Mouse (Mus musculus): ENCODE results near the gene Zfp760. TPM values are rescaled to one million over a fixed set of nuclear protein-coding genes. Genes with fewer than 3 reads are reported as not detected.
A peak's percentile ranks its signal among the peaks of the same experiment; 100 is the strongest.
"Not testable (repeated sequence)": the region's sequence is repeated elsewhere in the genome, so short reads cannot be mapped to it uniquely, and the experiment has no call there.

Gene Zfp760
- 1 to 10 TPM; 7.8 to 8.2 TPM for total RNA-seq (2021)
- long read RNA-seq, experiment 1, full-length matches to known transcripts, result 2 of 5 reads
- long read RNA-seq, experiment 1, partial matches to known transcripts, result 0 of 5 reads
- long read RNA-seq, experiment 1, other reads (novel, unspliced or antisense), result 3 of 5 reads
- long read RNA-seq, experiment 2, partial matches to known transcripts, result 1 of 3 reads
- long read RNA-seq, experiment 2, other reads (novel, unspliced or antisense), result 2 of 3 reads

DNA sequence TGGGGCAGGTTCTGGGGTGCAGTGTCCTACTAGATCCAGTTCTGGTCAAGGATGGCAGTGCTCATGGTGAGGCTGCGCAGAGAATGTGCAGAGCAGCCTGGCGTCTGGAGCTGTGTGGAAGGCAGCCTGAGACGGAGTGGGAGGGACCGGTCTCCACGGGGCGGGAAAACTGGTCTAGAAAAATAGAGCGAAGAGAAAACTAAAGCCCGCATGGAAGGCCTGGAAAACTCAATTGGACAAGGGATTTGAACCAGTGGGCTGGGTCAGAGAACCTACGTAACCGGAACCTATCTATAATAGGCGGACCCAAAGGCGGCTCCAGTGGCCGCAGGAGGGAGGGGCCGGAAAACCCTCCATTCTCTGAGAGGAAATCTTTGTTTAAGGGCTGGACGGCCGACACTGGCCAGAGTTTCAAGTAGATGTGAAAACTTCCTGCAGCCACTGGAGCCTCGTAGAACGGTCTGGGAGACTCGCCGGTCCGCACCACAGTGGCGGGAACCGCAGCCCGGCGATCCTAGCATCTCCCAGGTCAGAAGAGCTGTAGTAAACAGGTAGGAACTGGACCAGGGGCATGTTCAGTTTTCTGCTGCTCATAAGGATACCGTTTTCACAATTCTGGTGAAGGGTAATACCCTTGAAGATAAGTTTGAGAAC is at the start of gene Zfp760:
Gene Zfp760, plus strand, starts transcription at position 399 of the 654 bp plus-strand sequence.
- Histone ChIP-seq H3K27ac (peak within 1 kb of the TSS; percentile 87), H3K4me3 (peak within 1 kb of the TSS; percentile 79)
- no peak; the same call in 1 of the 2 replicates for TF ChIP-seq CTCF (IDR thresholded peaks at IDR 0.05)
- intact Hi-C loops (cut with DNase I), result loop anchor here (1.0 kb wide), 1 partner anchor 27 kb away; no protein-coding TSS in a partner anchor
- peak; percentile 67 to 76 for DNase-seq (ENCODE audit: extremely low spot score in 1 of 2, low spot score in 2 of 2)

DNA sequence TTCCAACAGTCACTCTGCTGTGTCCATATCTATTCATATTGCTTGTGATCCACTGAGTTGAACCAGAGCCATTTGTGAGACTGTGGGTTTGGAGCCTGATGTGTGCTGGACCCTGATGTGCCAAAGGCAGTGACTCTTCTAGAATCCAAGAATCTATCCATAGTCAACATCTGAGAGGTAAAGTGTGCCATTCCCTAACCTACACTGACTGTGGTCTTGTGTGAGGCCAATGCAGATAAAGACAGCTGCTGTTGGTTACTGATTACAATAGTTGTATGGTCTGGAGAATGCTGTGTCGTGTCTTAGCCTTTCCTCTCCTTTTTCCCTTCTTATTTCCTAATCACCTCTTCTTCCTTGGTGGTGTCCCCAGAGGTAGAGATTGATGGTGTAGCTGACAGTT is 28.7 kb upstream of the Zfp760 start:
- H3K27ac ChIP-seq; H3K4me3 ChIP-seq; DNase-seq (ENCODE audit: extremely low spot score in 1 of 2, low spot score in 2 of 2): not testable (repeated sequence)
- intact Hi-C loops (cut with DNase I), result loop anchor here (1.0 kb wide), 1 partner anchor 31 kb away; no protein-coding TSS in a partner anchor

DNA sequence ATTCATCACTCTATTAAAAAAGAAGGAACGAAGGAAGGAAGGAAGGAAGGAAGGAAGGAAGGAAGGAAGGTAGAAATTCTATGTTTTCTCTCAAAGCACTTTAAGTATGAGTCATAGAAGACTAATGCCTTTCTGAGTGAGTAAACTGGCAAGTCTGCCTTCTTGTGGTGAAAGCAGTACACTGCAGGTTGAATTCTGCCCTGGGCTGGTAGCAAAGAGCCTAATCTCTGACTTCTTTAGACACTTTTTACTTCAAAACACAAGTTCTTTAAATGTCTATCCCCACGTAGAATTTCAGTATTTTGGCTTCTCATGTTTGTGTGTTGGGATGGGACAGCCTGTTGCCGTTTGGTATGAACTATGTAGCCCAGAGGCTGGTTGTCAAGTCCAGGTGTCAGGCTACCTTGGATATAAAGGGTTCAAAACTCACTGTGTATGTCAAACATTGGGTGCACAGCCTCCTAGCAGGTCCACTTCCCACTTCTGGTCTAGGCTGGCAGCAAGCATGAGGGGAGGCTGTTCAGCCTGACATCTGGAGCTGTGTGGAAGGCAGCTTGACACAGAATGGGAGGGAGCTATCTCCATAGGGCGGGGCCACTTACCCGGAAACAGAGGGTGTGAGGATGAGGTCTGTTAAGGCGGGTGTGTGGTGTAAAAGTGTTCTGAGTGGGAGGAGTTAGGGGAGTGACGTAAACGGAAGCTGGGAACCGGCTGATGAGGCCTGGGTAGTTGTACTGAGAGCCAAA is 28.1 kb upstream of the Zfp760 start:
- peak overlapping the region; percentile 80 for H3K27ac ChIP-seq
- intact Hi-C loops (cut with DNase I), result loop anchor here (1.0 kb wide), 1 partner anchor 28 kb away; the partner anchor contains the start of gene Zfp760
- peak; percentile 70 for TF ChIP-seq CTCF (IDR thresholded peaks at IDR 0.05)
- H3K4me3 ChIP-seq, result peak overlapping the region; percentile 53
- DNase-seq (ENCODE audit: extremely low spot score in 1 of 2, low spot score in 2 of 2), result peak; percentile 68 to 79

DNA sequence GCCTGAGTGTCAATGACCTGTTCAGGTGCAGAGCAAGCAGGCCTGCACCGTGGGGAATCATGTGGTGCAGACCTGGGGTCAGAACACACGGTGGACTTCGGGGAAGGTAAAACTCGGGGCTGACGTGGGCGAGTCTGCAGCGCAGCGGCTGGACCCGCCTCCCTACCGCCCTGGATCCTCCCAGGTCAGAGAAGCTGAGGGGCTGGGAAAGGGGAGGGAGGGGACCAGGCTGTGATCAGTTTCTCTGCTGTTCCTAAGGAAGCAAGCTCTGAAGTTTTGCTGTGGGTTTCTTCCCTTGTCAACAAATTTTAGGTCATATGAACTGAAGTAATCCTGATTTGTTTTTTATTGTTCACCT is 27.5 kb upstream of the Zfp760 start:
- peak overlapping the region; percentile 80 for H3K27ac ChIP-seq
- intact Hi-C loops (cut with DNase I), result loop anchor here (1.0 kb wide), 1 partner anchor 27 kb away; the partner anchor contains the start of gene Zfp760

DNA sequence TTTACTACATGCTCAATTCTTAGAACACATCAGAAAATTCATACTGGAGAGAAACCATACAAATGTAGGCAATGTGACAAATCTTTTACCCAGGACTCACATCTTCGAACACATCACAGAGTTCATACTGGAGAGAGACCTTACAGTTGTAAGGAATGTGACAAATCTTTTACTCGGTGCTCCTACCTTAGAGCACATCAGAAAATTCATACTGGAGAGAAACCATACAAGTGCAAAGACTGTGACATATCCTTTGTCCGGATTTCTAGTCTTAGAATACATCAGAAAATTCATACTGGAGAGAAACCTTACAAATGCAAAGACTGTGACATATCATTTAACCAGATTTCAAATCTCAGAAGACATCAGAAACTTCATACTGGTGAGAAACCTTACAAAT is 16.0 kb upstream of the Zfp760 start, which contains the start of gene Gm10226:
Gene Gm10226, plus strand, starts transcription at position 301 of the 400 bp plus-strand sequence.
- Histone ChIP-seq H3K27ac (no peak within 1 kb of the TSS), H3K4me3 (no peak within 1 kb of the TSS)
- no peak for DNase-seq (ENCODE audit: extremely low spot score in 1 of 2, low spot score in 2 of 2)
- no peak for TF ChIP-seq CTCF (IDR thresholded peaks at IDR 0.05)
- intact Hi-C loops (cut with DNase I), result no loop called here

More for the DNA sequence above, 27.5 kb upstream of the Zfp760 start:
- DNase-seq (ENCODE audit: extremely low spot score in 1 of 2, low spot score in 2 of 2), result not testable (repeated sequence)
- peak overlapping the region; percentile 53 for H3K4me3 ChIP-seq

DNA sequence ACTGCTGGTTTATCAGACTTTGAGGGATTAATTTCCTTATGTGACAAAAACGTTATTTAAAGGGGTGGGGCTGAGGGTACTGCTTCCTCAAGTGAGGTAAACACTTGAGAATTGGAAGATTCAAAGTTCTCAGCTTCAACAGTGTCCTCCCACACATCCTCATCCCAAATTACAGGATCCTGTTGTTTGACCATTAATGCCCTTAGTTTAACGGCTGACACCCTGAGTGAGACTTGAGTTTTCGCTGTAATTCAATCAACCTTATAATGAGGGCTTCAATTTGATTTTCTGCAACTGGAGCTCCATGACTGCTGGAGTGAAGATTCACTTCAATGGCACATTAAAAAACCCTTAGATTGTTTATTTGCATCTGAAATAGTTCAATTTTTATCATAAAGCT is 14.2 kb upstream of the Zfp760 start:
- DNase-seq (ENCODE audit: extremely low spot score in 1 of 2, low spot score in 2 of 2), result no peak
- intact Hi-C loops (cut with DNase I), result no loop called here
- TF ChIP-seq CTCF (IDR thresholded peaks at IDR 0.05), result no peak
- Histone ChIP-seq H3K4me3 (no peak overlapping the region), H3K27ac (no peak overlapping the region)

DNA sequence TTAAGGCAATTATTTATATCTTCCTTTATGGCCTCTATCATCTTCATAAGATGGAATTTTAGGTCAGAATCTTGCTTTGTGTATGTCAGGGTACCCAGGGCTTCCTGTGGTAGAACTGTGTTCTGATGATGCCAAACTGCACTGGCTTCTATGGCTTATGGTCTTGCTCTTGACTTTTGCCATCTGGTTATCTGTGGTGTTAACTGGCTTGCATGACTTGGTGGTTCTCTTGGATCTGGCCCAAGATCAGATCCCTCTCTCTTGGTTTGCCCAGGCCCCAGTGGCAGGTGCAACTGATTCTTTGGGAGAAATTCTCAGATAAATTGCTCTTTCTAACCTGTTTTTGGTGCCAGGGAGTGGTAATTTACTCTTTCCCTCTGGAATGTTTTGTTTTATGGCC is 11.5 kb upstream of the Zfp760 start:
- Histone ChIP-seq H3K4me3 (no peak overlapping the region), H3K27ac (no peak overlapping the region)
- TF ChIP-seq CTCF (IDR thresholded peaks at IDR 0.05), result no peak
- intact Hi-C loops (cut with DNase I), result no loop called here
- no peak for DNase-seq (ENCODE audit: extremely low spot score in 1 of 2, low spot score in 2 of 2)

DNA sequence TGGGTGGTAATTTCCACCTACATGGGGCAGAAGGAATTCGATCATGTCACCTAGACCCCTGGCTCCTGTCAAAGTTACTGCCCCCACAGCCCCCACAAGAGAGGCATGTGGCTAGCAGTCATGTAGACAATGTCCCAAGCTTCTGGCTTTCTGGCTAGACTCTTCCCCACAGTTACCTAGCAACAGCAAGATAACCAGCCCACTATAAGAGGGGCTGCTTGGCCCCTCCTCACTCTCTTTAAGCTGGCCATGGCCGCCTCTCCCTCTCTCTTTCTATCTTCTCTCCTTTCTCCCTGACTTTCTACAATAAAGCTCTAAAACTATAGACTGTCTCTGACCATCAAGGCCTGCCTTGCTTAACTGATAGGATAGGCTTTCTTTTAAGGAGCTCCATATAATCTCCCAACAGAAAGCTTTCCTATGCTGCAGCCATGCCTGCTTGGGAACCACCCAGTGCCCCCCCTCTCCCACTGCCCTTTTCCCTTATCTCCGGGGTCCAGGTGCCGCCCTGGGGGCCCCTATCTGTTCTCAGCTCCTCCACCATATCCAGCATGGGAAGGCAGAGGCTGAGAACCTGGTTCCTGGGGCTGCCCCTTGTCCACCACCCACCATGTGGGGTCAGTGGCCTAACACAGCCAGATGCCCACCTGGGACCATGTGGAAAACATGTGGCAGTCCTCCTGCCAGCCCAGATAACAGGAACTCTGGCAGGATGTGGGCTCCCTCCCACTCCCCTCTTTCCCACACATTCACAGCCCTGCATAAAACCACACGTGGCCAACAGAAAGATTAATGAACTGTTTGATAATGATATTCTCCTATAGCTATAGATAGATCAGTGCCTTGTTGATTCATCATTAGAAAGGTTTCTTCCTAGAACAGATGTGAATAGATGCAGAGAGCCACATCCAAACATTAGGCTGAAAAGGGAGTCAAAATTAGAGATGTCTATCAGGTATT is 5.0 kb upstream of the Zfp760 start:
- no peak for DNase-seq (ENCODE audit: extremely low spot score in 1 of 2, low spot score in 2 of 2)
- intact Hi-C loops (cut with DNase I), result no loop called here
- Histone ChIP-seq H3K4me3 (no peak overlapping the region), H3K27ac (no peak overlapping the region)
- TF ChIP-seq CTCF (IDR thresholded peaks at IDR 0.05), result no peak

DNA sequence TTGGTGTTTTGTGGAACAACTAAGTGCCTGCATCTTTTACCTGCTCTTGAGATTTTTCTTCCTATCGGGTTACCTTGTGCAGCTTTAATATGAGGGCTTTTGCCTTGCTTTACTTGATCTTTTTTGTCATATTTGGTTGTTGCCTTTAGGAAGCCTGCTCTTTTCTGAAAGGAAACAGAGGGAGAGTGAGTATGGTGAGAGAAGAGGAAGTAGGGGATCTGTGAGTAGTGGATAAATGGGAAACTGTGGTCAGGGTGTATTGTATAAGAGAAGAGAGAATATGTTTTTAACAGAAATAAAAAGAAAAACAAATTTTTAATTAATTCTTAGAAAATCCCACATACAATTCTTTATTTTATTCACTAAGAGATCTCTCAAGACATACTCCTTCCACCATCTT is 4.1 kb upstream of the Zfp760 start:
- intact Hi-C loops (cut with DNase I), result no loop called here
- H3K27ac ChIP-seq, result no peak overlapping the region
- no peak for DNase-seq (ENCODE audit: extremely low spot score in 1 of 2, low spot score in 2 of 2)
- TF ChIP-seq CTCF (IDR thresholded peaks at IDR 0.05), result no peak
- H3K4me3 ChIP-seq, result no peak overlapping the region

DNA sequence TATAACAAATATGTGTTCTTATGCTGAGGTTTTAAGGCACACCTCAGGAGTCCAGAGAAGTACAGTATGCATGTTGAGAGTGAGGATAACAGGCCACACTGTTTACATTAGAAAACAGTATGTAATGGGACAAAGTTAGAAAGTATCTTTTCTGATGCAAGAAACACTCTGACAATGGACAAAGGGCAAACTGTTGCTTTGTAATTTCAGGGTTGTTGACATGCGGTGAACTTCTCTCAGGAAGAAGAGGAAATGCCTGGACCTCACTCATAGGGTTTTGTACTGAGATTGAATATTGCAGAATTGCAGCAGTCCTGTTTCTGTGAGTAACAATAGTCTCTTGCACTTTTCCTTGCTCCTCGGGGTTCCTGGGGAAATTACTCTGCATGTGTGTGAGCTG is 860 bp downstream of the Zfp760 start:
- H3K27ac ChIP-seq, result no peak overlapping the region; the same call in 1 of the 2 replicates
- peak overlapping the region; percentile 79; the same call in 1 of the 2 replicates for H3K4me3 ChIP-seq

DNA sequence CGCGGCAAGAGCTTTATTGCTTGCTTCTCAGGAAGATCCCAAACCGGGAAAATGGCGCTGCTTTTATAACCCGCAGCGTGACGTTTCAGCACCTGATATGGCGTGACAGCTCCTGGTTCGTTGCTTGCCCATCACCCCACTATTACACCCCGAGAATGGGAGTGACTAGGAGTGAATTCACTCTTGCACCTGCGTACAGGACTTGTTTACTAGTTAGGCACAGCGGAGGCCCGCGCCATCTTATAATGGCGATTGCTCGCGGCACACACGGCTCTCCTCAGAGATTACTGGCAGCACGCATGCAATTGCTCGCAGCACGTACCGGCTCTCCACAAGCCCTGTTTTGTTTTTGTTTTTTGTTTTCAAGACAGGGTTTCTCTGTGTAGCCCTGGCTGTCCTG is 23.0 kb downstream of the Zfp760 start, which contains the start of gene Zfp229:
Gene Zfp229, plus strand, starts transcription at position 301 of the 400 bp plus-strand sequence.
- intact Hi-C loops (cut with DNase I); H3K4me3 ChIP-seq; DNase-seq (ENCODE audit: extremely low spot score in 1 of 2, low spot score in 2 of 2); H3K27ac ChIP-seq: not testable (repeated sequence)

More for the DNA sequence above, 860 bp downstream of the Zfp760 start:
- no peak for DNase-seq (ENCODE audit: extremely low spot score in 1 of 2, low spot score in 2 of 2)
- intact Hi-C loops (cut with DNase I), result no loop called here
- no peak for TF ChIP-seq CTCF (IDR thresholded peaks at IDR 0.05)
